Mouse (Mus musculus): ENCODE data around the gene Aanat. TPM values are rescaled to one million over a fixed set of nuclear protein-coding genes. Genes with fewer than 3 reads are reported as not detected.

Aanat gene
- not detected for total RNA-seq (2021)
- long read RNA-seq, experiment 1 = 0 reads
- long read RNA-seq, experiment 2 = 0 reads

GRCm38 (mm10) chr11:116586310-116586709, at the start of gene Aanat:
Gene Aanat (plus strand): TSS chr11:116586432.
- no peak for DNase-seq

DNA sequence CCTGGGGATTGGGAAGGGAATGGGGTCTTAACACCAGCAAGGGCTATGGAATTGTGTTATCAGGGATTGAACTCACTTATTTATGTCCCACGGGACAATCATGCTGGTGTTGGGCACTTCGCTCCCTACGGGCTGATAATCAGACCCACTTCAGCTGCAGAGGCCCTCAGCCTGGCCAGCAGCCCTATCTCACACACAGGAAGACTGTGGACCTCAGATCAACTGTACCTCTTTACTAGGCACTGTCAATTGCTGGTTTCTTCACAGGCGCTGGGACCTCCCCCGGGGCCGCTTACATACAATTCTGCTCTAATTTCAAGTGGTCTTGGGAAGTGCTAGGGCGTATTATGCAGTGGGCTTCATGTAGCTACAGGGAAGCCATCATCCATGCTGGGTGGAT, 49.5 kb upstream of the Aanat start:
- no peak for DNase-seq

- DNase-seq = no peak
Measured at GRCm38 (mm10) chr11:116537388-116537787, 48.8 kb upstream of the Aanat start.

- no peak for DNase-seq
Measured at GRCm38 (mm10) chr11:116538142-116538735, 48.0 kb upstream of the Aanat start.

DNA sequence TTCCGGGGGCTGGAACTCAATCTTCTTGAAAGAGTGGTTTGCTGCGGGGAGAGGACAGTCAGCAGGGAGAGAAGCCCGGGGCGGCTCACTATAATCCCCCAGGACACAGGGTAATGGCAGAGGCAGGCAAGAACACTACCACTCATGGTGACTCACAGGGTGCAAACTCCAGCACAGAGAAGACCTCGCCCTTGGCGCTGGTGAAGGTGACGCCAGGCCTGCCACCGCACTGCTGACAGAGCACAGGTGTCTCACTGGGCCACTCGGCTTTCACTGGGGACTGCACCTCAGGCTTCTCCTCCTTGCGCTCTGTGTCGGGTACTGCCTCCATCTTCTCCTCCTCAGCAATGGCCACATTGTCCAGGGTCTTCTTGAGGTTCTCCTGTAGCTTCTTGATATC, 45.0 kb upstream of the Aanat start:
- no peak for DNase-seq

DNA sequence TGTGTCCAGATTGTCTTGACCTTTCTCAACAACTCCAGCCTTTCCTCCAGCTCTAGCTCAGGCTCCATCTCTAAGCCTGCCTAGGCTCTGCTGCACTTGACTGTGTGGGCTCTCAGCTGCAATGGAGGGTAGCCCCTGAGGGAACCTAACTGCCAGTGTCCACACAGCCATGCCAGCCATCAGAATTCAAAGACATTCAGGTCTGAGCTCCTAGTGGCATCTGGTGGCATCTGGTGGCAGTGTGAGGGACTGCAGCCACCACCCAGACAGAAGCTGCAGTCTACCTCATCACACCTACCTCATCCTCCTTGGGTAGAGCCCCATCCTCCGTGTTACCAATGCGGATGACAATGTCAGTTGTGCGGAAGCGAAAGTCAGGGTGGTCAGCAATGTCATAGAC, 43.1 kb upstream of the Aanat start:
- DNase-seq = peak; percentile 66

DNA sequence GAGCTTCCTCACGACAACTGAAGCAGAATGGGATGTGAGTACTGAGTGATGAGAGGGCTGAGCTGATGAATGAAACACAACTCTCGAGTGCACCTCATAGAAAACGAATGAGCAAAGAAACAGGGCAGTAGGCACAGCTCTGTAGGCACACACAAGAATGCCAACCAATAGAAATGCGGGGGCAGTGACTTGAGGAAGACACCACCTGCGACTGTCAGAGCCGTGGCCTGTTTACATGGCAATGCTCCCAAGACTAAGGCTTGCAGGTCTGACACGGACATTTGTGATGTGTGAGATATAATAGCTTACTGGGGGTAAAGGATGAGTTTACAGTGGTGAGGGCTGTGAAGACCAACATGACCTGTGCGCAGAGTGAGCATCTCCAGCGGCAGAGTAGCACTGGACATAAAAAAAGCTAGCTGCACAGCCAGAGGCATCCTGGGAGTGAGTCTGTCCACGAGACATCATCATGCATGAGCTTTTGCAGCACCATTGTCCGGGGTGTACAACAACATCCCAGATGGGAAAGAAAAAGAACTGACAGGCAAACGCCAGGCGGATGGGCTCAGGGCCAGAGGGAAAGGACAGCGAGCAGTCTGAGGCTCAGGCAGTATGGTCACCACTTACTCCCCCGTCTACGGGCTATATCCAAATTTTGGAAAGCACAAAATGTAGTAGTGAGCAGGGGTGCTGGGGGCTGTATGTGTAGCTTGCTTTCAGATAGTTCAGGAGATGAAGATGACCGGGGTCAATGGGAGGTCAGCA, 38.8 kb upstream of the Aanat start:
- DNase-seq = no peak

DNA sequence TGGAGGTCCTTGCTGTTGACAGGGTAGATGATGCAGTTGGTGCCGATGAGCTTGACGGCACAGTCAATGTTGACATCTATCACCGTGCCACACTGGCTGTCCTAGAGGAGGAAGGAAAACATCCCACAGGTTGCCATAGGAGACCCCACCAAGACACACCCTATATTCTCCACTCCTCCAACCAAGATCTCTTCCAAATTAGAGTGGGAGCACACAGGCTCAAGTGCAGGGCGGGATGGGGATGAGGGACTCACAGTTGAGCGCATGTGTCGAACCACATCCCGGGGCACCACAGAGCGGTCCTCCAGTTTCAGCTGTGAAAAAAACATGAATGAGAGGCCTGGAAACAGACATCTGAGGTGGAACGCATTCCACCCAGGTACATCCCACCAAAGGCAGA, 37.5 kb upstream of the Aanat start:
- no peak for DNase-seq

GRCm38 (mm10) chr11:116549273-116550038, 36.8 kb upstream of the Aanat start:
- no peak for DNase-seq

DNA sequence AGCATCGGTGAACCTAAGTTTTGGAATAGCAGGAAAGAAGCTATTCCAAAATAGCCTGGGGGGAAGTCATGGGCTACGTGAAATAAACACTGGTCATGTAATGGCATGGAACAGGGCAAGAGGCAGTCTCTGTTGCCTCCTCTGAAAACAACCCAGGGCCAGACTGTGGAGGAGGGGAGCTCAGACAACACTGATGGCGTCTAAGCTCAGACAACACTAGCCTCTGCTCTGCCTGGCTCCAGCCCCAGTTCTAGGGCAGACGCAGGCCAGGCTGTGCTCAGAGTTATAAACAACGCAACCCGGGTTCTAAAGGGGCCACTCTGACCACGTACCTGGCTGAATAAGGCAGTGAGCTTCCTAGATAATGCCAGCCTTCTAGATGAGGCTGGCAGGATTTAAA, 35.5 kb upstream of the Aanat start:
- DNase-seq = no peak

DNA sequence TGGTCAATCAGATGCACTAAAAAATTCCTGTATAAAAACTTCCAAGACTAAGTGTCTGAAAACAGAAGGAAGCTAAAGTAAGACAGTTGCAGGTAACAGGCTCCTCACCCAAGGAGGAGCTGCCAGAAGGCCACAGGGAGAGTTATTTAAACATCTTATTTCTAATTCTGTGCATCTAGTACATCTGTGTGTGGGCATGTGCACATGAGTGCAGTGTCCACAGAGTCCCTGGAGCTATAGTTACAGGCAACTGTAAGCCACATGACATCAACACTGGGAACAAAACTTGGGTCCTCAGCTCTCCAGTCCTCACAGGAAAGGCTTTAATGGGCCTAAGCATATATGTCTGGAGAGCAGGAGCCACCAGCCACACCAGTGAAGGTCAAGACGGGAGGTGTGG, 34.0 kb upstream of the Aanat start:
- DNase-seq = no peak

- no peak for DNase-seq
Measured at GRCm38 (mm10) chr11:116554171-116554878, 31.9 kb upstream of the Aanat start.

DNA sequence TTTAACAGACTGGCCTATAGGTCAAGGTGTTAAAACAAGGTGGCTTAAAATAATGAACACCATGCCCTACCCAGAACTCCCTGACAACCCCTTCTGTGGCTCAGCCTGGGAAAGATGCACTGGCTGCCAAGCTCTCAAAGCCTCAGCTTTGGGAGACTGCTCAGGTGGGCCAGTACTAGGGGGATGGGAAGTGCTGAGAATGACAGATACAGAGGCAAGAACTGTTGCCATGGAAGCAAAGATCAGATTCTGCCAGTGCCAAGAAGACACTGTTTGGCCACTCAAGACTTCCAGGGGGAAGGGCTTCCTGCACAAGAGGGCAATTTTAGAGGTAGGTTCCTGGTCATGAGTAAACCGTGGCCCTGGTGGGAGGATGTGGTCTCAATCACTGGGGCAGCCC, 30.7 kb upstream of the Aanat start:
- no peak for DNase-seq

- no peak for DNase-seq
Measured at GRCm38 (mm10) chr11:116556308-116556707, 29.9 kb upstream of the Aanat start.

GRCm38 (mm10) chr11:116565283-116566041, 20.8 kb upstream of the Aanat start:
- DNase-seq = no peak

DNA sequence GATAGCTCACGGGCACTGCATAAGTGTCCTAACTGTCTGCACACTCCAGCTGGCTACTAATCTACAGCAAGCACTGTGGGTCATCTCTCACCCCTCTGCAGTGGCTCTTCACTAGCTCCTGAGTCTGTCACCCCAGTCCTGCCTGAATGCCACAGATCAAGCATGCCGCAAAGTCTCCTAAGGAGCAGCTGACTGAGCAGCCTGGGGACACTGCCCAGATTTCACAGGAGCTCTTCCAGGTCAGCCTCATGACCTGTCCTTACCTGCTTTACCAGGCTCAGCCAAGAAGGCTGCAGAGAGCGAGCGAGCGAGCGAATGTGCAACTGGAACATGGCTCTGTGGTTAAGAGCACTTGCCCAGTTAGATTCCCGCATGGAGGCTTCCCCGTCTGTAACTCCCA, 18.7 kb upstream of the Aanat start:
- DNase-seq = no peak

DNA sequence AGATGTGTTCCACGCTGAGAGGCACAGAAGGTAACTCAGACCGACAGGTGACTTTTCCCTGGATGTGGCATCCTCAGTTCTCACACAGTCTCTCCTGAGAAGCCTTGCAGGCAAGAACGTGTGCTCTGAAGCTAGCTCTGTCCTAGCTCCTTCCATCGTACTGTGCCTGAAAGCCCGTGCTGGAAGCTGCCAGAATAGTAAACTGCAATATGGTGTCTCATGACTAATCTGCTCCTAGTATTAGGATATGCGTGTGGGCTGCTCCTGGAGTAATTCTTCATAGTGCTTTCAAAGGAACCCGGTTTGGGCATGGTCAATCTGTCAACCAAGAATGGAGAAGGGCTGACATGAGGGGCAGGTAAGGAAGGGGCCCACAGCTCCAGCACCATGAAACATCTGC, 15.4 kb upstream of the Aanat start:
- DNase-seq = no peak

- DNase-seq = peak; percentile 78
Measured at GRCm38 (mm10) chr11:116571767-116572679, 14.2 kb upstream of the Aanat start.

DNA sequence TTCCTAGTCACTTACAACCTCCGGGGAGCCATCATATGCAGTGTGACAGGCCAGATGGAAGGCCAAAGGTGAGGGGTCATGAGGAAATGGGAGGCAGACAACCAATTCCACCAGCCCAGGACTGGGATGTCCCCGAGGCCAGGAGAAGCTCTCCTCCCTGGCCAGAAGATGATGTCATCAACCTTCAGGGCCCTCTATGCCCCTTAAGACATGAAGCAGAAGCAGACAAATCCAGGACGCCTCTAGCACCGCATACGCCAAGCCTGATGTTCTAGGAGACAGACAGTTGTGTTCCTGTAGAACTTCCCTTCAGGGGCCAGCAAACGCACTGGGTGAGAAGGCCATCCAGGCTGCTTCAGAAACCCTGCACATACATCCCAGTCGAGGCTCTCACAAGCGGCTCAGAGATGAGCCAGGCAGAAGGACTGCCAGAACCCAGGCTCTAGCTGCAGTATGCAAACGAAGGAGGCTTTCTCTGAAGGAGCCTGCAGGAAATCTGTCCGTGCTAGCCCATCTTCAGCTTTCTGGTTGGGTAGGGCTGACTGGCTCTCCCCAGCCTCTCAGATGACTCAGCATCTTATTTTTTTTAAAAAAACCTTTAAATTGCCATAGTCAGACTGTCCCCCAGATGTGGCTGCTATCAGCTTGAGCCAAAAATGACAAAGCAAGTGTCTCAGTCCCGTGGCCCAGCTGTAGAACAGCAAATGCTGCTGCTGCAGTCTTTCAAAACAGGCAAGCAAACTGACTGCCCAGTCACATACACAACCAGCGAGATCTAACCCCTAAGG, 13.3 kb upstream of the Aanat start:
- DNase-seq = no peak

- no peak for DNase-seq
Measured at GRCm38 (mm10) chr11:116574486-116574885, 11.7 kb upstream of the Aanat start.

Measured in adrenal gland, postnatal 10 days (tissue).